Mouse (Mus musculus) layer of hippocampus, adult 8-10 months (tissue): ENCODE measurements at regions not wholly inside any gene's neighbourhood (a gene's known extent, or its start where the extent isn't known, plus 50 kb on each side); places are given as distances from the start of the nearest gene placed in this dataset.

Experiments
- DNase-seq, 2 experiments: peaks; one replicate each; pipeline ENCODE4 v3.0.0; 2022; ENCODE audit warnings: low spot score in 2 of 2

DNA sequence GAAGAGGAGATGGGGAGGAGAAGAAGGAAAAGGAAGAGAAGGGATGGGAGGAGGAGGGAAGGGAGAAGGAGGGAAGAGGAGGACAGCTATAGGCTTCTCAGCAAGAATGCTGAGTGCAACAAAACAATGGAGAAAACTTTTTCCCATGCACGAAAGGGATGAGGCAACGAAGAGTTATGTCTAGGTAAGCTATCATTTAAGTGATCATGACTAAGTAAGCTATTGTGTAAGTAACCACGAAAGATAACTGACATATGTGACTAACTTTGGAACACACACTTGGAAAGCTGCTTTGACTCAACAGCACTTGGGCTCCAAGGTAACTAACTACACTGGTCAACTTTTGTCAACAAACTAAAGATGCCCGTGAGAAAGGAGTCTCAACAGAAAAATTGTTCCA is 50.9 kb upstream of the Fstl1 start:
- no peak for DNase-seq

DNA sequence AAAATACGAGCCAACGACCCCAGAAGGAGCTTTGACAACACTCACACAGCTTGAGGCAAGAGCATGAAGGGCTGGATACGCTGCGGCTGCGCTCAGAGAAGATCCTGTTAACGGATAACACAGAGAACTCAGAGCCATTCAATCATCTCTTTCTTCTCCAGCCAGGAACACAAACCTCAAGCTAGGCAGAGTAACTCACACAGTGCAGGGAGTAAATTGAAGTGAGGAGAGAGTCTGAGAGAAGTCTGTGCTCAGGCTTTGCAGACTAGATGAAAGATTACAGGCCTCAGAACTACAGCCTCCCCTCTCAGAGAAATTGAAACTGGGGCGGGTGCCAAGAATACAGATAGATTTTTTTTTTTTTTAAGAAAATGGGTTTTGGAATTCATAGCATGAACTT is 60.9 kb upstream of the Ndufb4 start:
- no peak for DNase-seq

DNA sequence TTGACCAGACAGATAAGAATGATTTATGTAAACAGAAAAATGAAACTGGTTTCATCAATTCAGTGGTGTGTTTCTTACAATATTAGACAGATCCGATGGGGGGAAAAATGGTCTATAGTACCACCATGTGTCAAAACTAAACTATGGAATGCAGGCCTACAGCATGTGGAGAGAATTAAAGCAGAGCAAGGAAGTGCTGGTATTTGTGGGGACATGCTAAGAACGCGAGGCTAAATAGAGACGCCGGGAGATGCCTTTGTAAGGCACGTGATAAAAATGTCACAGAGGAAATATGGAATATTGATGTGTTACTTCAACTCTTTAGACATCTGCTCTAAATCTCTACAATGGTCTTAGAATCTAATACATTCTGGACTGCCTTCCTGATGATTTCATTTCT is 60.0 kb upstream of the Ndufb4 start:
- DNase-seq, result no peak

DNA sequence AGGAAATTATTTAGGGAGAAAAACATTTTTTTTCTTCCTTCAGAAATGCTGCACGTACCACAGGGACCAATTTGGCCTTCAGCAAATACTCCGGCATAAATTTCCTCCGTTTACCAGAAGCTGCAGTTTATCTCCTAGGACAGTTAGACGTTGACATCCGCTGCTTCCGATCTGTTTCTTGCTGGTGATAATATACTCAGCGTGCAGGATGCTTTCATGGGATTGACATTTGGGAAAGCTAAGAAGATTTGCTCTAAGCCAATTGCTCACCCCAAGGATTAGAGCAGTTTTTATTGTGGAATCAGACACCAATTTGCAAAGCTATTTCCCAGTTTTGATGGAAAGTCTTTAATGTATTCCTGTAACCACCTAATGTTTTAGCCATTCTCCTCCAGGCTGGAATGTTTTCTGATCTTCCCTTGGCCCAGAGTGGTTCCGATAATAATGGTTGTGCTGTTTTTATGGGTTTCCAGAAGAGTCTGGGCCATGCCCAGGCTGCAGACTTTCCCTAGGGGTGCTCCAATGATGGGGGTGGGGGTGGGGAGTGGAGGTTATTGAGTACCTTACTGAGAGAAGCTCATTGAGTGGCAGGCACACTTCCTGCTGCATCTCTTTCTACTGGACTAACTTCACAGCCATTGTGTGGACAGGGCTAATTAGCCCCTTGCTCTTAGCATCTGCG is 52.1 kb upstream of the Ndufb4 start:
- no peak for DNase-seq

DNA sequence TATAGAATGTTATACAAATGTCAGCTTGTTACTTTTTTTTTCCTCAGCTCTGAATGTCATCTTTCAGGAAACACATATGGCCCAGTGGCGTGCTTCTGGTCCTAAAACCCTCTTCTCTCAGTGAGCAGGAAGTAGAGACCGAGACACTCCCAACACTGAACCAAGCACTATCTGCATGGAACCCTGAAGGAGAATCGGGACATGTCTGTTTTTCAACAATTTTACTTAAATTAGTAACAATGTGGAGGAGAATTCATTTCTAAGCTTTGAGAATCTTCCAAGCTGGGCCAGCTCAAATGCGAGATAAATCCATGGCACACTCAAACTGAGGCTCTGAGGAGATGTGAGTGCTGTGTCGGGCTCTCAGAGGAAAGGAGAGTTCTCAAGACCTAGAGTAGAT is 51.0 kb upstream of the Ndufb4 start:
- no peak for DNase-seq

DNA sequence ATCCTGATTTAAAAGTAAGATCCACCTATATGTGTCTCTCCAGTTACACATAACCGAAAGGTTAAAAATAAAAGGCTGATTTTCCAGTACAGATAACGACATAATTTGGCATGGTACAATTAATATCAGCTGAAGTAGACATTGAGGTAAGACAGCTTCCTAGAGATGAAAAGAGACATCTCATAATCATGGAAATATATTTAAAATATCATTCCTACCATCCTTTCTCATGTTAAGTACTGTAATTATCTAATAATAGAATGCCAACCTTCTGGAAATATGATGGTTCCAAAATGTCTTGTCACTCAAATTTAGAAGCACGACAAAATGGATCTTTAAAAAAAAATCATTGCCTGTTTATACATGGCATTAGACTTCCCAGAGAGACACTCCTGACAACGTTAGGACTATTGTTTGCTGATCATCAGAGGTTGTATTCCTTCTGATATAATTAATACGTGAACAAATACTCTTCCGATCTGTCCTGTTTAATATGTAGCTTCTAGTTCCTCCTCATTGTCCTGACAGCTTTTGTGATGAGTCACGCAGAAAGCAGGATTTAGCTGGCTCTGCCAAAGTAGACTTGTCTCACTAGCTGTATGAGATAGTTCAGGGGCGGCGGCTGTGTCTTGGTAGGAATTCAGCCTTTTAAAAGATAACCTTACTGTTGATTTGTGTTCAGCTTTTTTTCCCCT is 50.4 kb upstream of the Ndufb4 start:
- DNase-seq, result peak; percentile 51 to 63
